Mouse (Mus musculus): Measurements from ENCODE around the gene Cdt1. TPM values are rescaled to one million over a fixed set of nuclear protein-coding genes. Genes with fewer than 3 reads are reported as not detected.

Cdt1 gene
- polyA plus RNA-seq, 1 experiment from 2014 or later = 39.6 TPM

- no peaks in the 10 kb centered on the region for H3K27me3 ChIP-seq
- H3K4me3 ChIP-seq = peak overlapping the region; percentile 83
- WGBS = 3% methylated on average over 51 of the region's 52 CpGs
- peaks cover 49% of the 10 kb centered on the region for H3K4me1 ChIP-seq
- peaks cover 5% of the 10 kb centered on the region; the same call in 1 of the 2 replicates for H3K36me3 ChIP-seq
- peak overlapping the region; percentile 87 for H3K27ac ChIP-seq
- H3K4me2 ChIP-seq = peak overlapping the region; percentile 84
- peak overlapping the region; percentile 91 for H3K9ac ChIP-seq
- no peaks in the 10 kb centered on the region for H3K9me3 ChIP-seq
- peak; percentile 52 for ATAC-seq (ENCODE audit: insufficient number of reproducible peaks, insufficient read depth, low FRiP score, low TSS enrichment, low read depth)
These were observed 17.4 kb upstream of the Cdt1 start for GRCm38 (mm10) chr8:122550234-122550994.

- peak overlapping the region; percentile 83 for H3K4me3 ChIP-seq
- 0% methylated on average over 42 of the region's 43 CpGs for WGBS
- peak overlapping the region; percentile 84 for H3K4me2 ChIP-seq
- no peaks in the 10 kb centered on the region for H3K9me3 ChIP-seq
- no peaks in the 10 kb centered on the region for H3K27me3 ChIP-seq
- ATAC-seq (ENCODE audit: insufficient number of reproducible peaks, insufficient read depth, low FRiP score, low TSS enrichment, low read depth) = no peak
- H3K27ac ChIP-seq = peak overlapping the region; percentile 87
- peaks cover 54% of the 10 kb centered on the region for H3K4me1 ChIP-seq
- H3K36me3 ChIP-seq = peaks cover 5% of the 10 kb centered on the region; the same call in 1 of the 2 replicates
- H3K9ac ChIP-seq = peak overlapping the region; percentile 91
These were observed 16.9 kb upstream of the Cdt1 start for GRCm38 (mm10) chr8:122550995-122551264.

- no peaks in the 10 kb centered on the region for H3K27me3 ChIP-seq
- H3K9me3 ChIP-seq = no peaks in the 10 kb centered on the region
- H3K27ac ChIP-seq = peak within 1 kb of the TSS; percentile 87
- WGBS = 12% methylated on average over 48 of the region's 56 CpGs
- peak within 1 kb of the TSS; percentile 91 for H3K9ac ChIP-seq
- H3K4me1 ChIP-seq = peaks cover 58% of the 10 kb centered on the region
- ATAC-seq (ENCODE audit: insufficient number of reproducible peaks, insufficient read depth, low FRiP score, low TSS enrichment, low read depth) = peak; percentile 54
- H3K4me3 ChIP-seq = peak within 1 kb of the TSS; percentile 83
- H3K36me3 ChIP-seq = peaks cover 5% of the 10 kb centered on the region; the same call in 1 of the 2 replicates
- H3K4me2 ChIP-seq = peak within 1 kb of the TSS; percentile 84
These were observed 16.4 kb upstream of the Cdt1 start, which contains the start of gene Piezo1 for GRCm38 (mm10) chr8:122551265-122552051. Gene Piezo1, minus strand, starts transcription at chr8:122551329.

- no peak overlapping the region for H3K9ac ChIP-seq
- no peaks in the 10 kb centered on the region for H3K27me3 ChIP-seq
- H3K4me2 ChIP-seq = no peak overlapping the region
- H3K4me1 ChIP-seq = peaks cover 49% of the 10 kb centered on the region
- H3K9me3 ChIP-seq = no peaks in the 10 kb centered on the region
- no peaks in the 10 kb centered on the region for H3K36me3 ChIP-seq
- peak overlapping the region; percentile 94 for H3K27ac ChIP-seq
- no peak overlapping the region for H3K4me3 ChIP-seq
- 72% methylated on average over 6 of the region's 6 CpGs for WGBS
- no peak for ATAC-seq (ENCODE audit: insufficient number of reproducible peaks, insufficient read depth, low FRiP score, low TSS enrichment, low read depth)
These were observed 13.0 kb upstream of the Cdt1 start for GRCm38 (mm10) chr8:122554786-122555185.

- H3K9ac ChIP-seq = peak overlapping the region; percentile 28; the same call in 1 of the 2 replicates
- 52% methylated on average over 12 of the region's 12 CpGs for WGBS
- no peak overlapping the region for H3K4me3 ChIP-seq
- H3K36me3 ChIP-seq = no peaks in the 10 kb centered on the region
- no peaks in the 10 kb centered on the region for H3K9me3 ChIP-seq
- no peaks in the 10 kb centered on the region for H3K27me3 ChIP-seq
- peak overlapping the region; percentile 19; the same call in 1 of the 2 replicates for H3K4me2 ChIP-seq
- H3K27ac ChIP-seq = peak overlapping the region; percentile 94
- H3K4me1 ChIP-seq = peaks cover 44% of the 10 kb centered on the region
- ATAC-seq (ENCODE audit: insufficient number of reproducible peaks, insufficient read depth, low FRiP score, low TSS enrichment, low read depth) = peak; percentile 49; the same call in 1 of the 2 replicates
These were observed 11.5 kb upstream of the Cdt1 start for GRCm38 (mm10) chr8:122556030-122557009.

- no peaks in the 10 kb centered on the region for H3K36me3 ChIP-seq
- no peak overlapping the region for H3K4me2 ChIP-seq
- WGBS = 45% methylated on average over 10 of the region's 10 CpGs
- no peaks in the 10 kb centered on the region for H3K27me3 ChIP-seq
- H3K9me3 ChIP-seq = no peaks in the 10 kb centered on the region
- no peak overlapping the region; the same call in 1 of the 2 replicates for H3K9ac ChIP-seq
- H3K4me3 ChIP-seq = no peak overlapping the region
- H3K4me1 ChIP-seq = peaks cover 44% of the 10 kb centered on the region
- peak overlapping the region; percentile 94 for H3K27ac ChIP-seq
- ATAC-seq (ENCODE audit: insufficient number of reproducible peaks, insufficient read depth, low FRiP score, low TSS enrichment, low read depth) = no peak
These were observed 10.4 kb upstream of the Cdt1 start for GRCm38 (mm10) chr8:122557248-122558038.

GRCm38 (mm10) chr8:122558671-122559349 lies 9.0 kb upstream of the Cdt1 start:
- no peak overlapping the region for H3K4me2 ChIP-seq
- 19% methylated on average over 10 of the region's 12 CpGs for WGBS
- peaks cover 44% of the 10 kb centered on the region for H3K4me1 ChIP-seq
- H3K27me3 ChIP-seq = no peaks in the 10 kb centered on the region
- H3K27ac ChIP-seq = no peak overlapping the region
- H3K4me3 ChIP-seq = no peak overlapping the region
- no peaks in the 10 kb centered on the region for H3K36me3 ChIP-seq
- no peaks in the 10 kb centered on the region for H3K9me3 ChIP-seq
- no peak for ATAC-seq (ENCODE audit: insufficient number of reproducible peaks, insufficient read depth, low FRiP score, low TSS enrichment, low read depth)
- no peak overlapping the region for H3K9ac ChIP-seq

- Histone ChIP-seq H3K4me1 (peaks cover 27% of the 10 kb centered on the region), H3K9ac (no peak overlapping the region), H3K9me3 (no peaks in the 10 kb centered on the region), H3K27ac (no peak overlapping the region), H3K36me3 (no peaks in the 10 kb centered on the region), H3K4me2 (no peak overlapping the region), H3K4me3 (no peak overlapping the region), H3K27me3 (no peaks in the 10 kb centered on the region)
- no peak for ATAC-seq (ENCODE audit: insufficient number of reproducible peaks, insufficient read depth, low FRiP score, low TSS enrichment, low read depth)
- 88% methylated on average over 5 of the region's 5 CpGs for WGBS
These were observed 6.6 kb upstream of the Cdt1 start for GRCm38 (mm10) chr8:122561199-122561598.

- Histone ChIP-seq H3K27me3 (no peaks in the 10 kb centered on the region), H3K27ac (no peak overlapping the region)
These were observed 3.2 kb upstream of the Cdt1 start for GRCm38 (mm10) chr8:122564363-122565352.

More at GRCm38 (mm10) chr8:122564363-122565352, 3.2 kb upstream of the Cdt1 start:
- peaks cover 22% of the 10 kb centered on the region for H3K4me1 ChIP-seq
- no peak overlapping the region for H3K9ac ChIP-seq
- WGBS = 75% methylated on average over 25 of the region's 25 CpGs
- H3K9me3 ChIP-seq = no peaks in the 10 kb centered on the region
- peaks cover 5% of the 10 kb centered on the region for H3K36me3 ChIP-seq
- no peak overlapping the region for H3K4me2 ChIP-seq
- H3K4me3 ChIP-seq = no peak overlapping the region
- no peak for ATAC-seq (ENCODE audit: insufficient number of reproducible peaks, insufficient read depth, low FRiP score, low TSS enrichment, low read depth)

Measured in embryonic facial prominence, embryonic 13.5 days (tissue).